Mouse (Mus musculus) lung, adult 2 months (tissue): Measurements from ENCODE around the gene Dcaf12. TPM values are rescaled to one million over a fixed set of nuclear protein-coding genes. Genes with fewer than 3 reads are reported as not detected.

Experiments
- DNase-seq: peaks from one replicate; pipeline ENCODE4 v3.0.0; 2022
- H3K4me1 ChIP-seq: fragments of 200-500 bp; 2 replicates; pipeline ENCODE4 v1.6.1; 2011; ENCODE audit warnings: low read length; ENCODE audit not compliant: control insufficient read depth, insufficient read depth
- H3K4me3 ChIP-seq: fragments of 200-500 bp; replicated peaks from 2 replicates; pipeline ENCODE3; 2011; ENCODE audit warnings: low read depth, mild to moderate bottlenecking, control low read depth, low read length; ENCODE audit errors: extremely low read depth
- CTCF ChIP-seq: fragments of 200-500 bp; IDR thresholded peaks from 2 replicates; pipeline ENCODE4 v1.5.1; 2011; ENCODE audit warnings: mild to moderate bottlenecking, low read length, control low read depth; ENCODE audit not compliant: insufficient read depth
- POLR2A ChIP-seq: fragments of 200-500 bp; IDR thresholded peaks from 2 replicates; pipeline ENCODE4 v1.6.1; 2011; ENCODE audit warnings: low read depth, mild to moderate bottlenecking, control low read depth, low read length, borderline replicate concordance; ENCODE audit errors: extremely low read depth
- WGBS: fragments of 180-500 bp; shearing (Covaris S2); methylation state at CpG from one replicate; pipeline ENCODE4 v1.1.7; 2018; 5-methylcytosine and 5-hydroxymethylcytosine counted together
- polyA plus RNA-seq: library from polyadenylated mRNA; depleted of rRNA; stranded (reverse); fragments of >200 nt; gene quantifications from 2 replicates; pipeline ENCODE4 v1.2.3, GENCODE M21; 2012; rRNA removed

The Dcaf12 gene
- 21.9 and 28.3 TPM in 2 replicates for polyA plus RNA-seq

DNA sequence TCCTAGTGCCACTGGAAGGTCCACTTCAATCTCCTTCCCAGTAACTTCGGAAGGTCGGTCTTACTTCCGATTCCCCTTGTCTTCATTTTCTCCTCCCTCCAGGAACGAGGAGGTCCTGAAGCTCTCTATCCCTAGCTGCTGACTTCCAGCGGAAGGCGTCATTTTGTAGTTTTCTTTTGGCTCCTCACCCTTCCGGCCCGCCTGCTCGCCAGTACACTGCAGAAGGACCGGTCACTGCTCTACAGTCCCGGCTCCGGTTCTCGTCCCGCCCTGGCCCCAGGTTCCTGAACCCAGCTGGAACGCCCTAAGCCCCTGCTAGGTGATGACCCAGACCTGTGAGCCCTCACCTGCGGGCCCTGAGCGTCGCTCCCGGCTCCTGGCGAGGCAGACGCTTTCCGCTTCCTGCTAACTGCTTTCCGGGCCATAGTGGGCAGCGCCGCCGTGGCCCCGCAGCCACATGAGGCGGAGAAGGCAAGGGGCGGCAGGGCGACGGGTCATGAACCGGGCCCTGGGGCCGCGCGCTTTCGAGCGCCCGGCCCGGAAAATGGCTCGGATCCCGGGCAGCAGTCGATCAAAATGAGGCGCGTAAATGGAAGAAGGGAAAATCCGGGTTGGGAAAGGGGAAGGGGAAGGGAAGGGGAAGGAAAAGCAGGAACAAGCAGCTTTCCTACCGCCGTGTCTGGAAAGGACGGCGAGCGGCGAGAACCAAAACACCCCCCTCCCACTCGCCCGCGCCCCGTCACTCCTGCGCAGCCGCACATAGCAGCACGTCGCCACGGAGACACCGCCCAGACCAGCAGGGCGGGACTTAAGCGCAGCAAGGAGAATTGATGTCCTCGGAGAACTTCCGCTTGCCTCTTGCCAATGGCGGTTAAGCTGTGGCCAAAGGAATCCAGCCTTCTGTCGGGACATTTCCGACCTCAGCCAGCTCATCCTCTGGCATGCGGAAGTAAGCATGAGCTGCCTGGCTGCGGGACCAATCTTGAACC, at the start of gene Dcaf12:
TSS of gene Dcaf12 (minus strand) at position 749 of the 989 bp plus-strand sequence.
- H3K4me1 ChIP-seq = peaks cover 5% of the 10 kb centered on the region; the same call in 1 of the 2 replicates
- WGBS = under 1% methylated on average over 70 of the region's 70 CpGs
- TF ChIP-seq CTCF (no peak), POLR2A (peak; percentile 93)

GRCm38 (mm10) chr4:41361059-41361458, 46.4 kb upstream of the Dcaf12 start:
- Histone ChIP-seq H3K4me3 (no peak overlapping the region), H3K4me1 (peaks cover 7% of the 10 kb centered on the region)
- no peak for DNase-seq
- WGBS = 75% methylated on average over 3 of the region's 3 CpGs
- TF ChIP-seq CTCF = no peak
- TF ChIP-seq POLR2A = no peak

More for the DNA sequence above, at the start of gene Dcaf12:
- H3K4me3 ChIP-seq = peak within 1 kb of the TSS; percentile 94
- DNase-seq = peak; percentile 92

DNA sequence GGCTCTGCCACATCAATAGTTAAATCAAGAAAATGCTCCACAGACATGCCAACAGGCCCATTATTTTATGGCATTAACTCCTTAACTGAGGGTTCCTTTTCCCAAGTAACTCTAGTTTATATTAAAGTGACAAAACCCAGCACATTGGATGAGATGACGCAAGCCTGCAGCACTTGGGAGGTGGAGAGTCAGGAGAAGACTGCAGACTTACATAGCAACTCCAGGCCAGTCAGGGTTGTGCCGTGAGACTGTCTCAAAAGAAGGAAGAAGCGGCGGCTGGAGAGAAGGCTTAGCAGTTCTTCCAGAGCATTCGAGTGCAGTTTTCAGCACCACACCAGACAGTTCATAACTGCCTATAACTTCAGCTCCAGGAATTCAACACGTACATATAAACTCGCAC, 44.7 kb upstream of the Dcaf12 start:
- H3K4me1 ChIP-seq = peaks cover 4% of the 10 kb centered on the region
- no peak for TF ChIP-seq POLR2A
- no peak for TF ChIP-seq CTCF
- WGBS = 75% methylated on average over 7 of the region's 7 CpGs

GRCm38 (mm10) chr4:41358669-41359068, 44.0 kb upstream of the Dcaf12 start:
- DNase-seq = no peak
- Histone ChIP-seq H3K4me3 (no peak overlapping the region), H3K4me1 (peaks cover 4% of the 10 kb centered on the region)
- no peak for TF ChIP-seq CTCF
- no peak for TF ChIP-seq POLR2A
- 79% methylated on average over 2 of the region's 2 CpGs for WGBS

More for the DNA sequence above, 44.7 kb upstream of the Dcaf12 start:
- H3K4me3 ChIP-seq = no peak overlapping the region
- no peak for DNase-seq

- Histone ChIP-seq H3K4me1 (peaks cover 4% of the 10 kb centered on the region), H3K4me3 (no peak overlapping the region)
- TF ChIP-seq CTCF (no peak), POLR2A (no peak)
- 88% methylated on average over 2 of the region's 2 CpGs for WGBS
- DNase-seq = no peak
These were observed 42.5 kb upstream of the Dcaf12 start for GRCm38 (mm10) chr4:41357154-41357553.

- TF ChIP-seq CTCF (no peak), POLR2A (no peak)
- whole genome bisulfite sequencing = 64% methylated on average over 1 of the region's 1 CpGs
- Histone ChIP-seq H3K4me1 (peaks cover 4% of the 10 kb centered on the region), H3K4me3 (no peak overlapping the region)
- DNase-seq = no peak
These were observed 38.6 kb upstream of the Dcaf12 start for GRCm38 (mm10) chr4:41353265-41353664.

- H3K4me3 ChIP-seq = no peak overlapping the region
- WGBS = 87% methylated on average over 4 of the region's 4 CpGs
- H3K4me1 ChIP-seq = peaks cover 2% of the 10 kb centered on the region
These were observed 38.1 kb upstream of the Dcaf12 start for GRCm38 (mm10) chr4:41352758-41353157.

GRCm38 (mm10) chr4:41349199-41349591, 34.5 kb upstream of the Dcaf12 start:
- no peak for TF ChIP-seq CTCF
- no peak for TF ChIP-seq POLR2A
- Histone ChIP-seq H3K4me1 (no peaks in the 10 kb centered on the region; the same call in none of the 2 replicates), H3K4me3 (peak overlapping the region; percentile 86)
- DNase-seq = no peak
- WGBS = under 1% methylated on average over 28 of the region's 28 CpGs

More at GRCm38 (mm10) chr4:41352758-41353157, 38.1 kb upstream of the Dcaf12 start:
- DNase-seq = no peak
- TF ChIP-seq CTCF (no peak), POLR2A (no peak)

DNA sequence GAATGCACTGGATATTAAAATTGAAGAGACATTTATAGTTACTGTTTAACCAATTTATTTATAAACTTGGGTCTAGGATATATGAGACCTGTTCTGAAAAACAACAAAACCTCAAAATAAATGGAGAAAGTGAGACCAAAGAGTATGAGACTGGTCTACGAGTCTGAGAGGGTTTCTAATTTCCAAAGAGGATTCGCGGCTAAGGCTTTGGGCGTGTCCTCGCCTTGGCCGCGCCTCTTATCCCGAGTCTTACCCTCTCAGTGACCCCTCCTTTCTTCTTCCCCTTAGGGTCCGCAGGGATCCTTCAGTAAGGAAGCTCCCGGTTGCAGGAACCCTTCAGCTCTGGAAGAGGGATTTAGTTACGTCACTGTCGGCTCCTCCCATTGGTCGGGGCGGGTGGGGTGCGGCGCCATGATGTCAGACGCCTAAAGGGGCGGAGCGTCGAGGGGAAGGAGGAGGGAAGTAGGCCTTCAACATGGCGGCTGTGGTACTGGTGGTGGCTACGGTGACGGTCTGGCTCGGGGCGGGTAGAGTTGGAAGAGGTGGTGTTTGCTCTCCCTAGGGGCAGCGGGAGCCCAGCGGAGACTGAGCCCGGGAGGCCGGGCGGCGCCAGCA, 34.0 kb upstream of the Dcaf12 start, which contains the start of gene Ubap1:
TSS of gene Ubap1 (plus strand) at position 413 of the 615 bp plus-strand sequence.
- under 1% methylated on average over 31 of the region's 31 CpGs for WGBS
- H3K4me1 ChIP-seq = no peaks in the 10 kb centered on the region; the same call in none of the 2 replicates

More for the DNA sequence above, 34.0 kb upstream of the Dcaf12 start, which contains the start of gene Ubap1:
- TF ChIP-seq CTCF = no peak
- peak; percentile 96; the same call in 1 of the 2 replicates for TF ChIP-seq POLR2A
- H3K4me3 ChIP-seq = peak within 1 kb of the TSS; percentile 86
- peak; percentile 92 for DNase-seq
